In genomic region chr5:33819876-33820732, GRCm38 (mm10) we compare ENCODE assay signal across 8 mouse cellular contexts. TPM values are rescaled to one million over a fixed set of nuclear protein-coding genes. Genes with fewer than 3 reads are reported as not detected.
A peak's percentile ranks its signal among the peaks of the same experiment; 100 is the strongest.
DNase-seq lines count a peak whose midpoint lies in the region; ATAC-seq lines count a peak whose summit lies in the region.

Gene Nsd2 (plus strand): TSS chr5:33820725.

- peak within 1 kb of the TSS; percentile 77 for H3K4me2 ChIP-seq in intestine, embryonic 14.5 days (ENCODE audit: low read length)

- intact Hi-C loops in gastrocnemius, postnatal 14 days (cut with DNase I; ENCODE audit: low total_unique reads) = no loop called here
- intact Hi-C loops in left cerebral cortex, postnatal 14 days (cut with DNase I) = loop anchor here (5.0 kb wide), 2 partner anchors 38 to 117 kb away; partner anchors contain the start of genes Letm1 and Nelfa

- H3K9me3 ChIP-seq in intestine, embryonic 14.5 days (ENCODE audit: control insufficient read depth, low read length) = no peaks in the 10 kb centered on the region

- H3K27ac ChIP-seq in intestine, embryonic 14.5 days (ENCODE audit: low read depth) = peak within 1 kb of the TSS; percentile 97

- 0% methylated on average over 97 of the region's 136 CpGs for WGBS in intestine, embryonic 14.5 days

- peaks cover 21% of the 10 kb centered on the region for H3K4me1 ChIP-seq in intestine, embryonic 14.5 days (replicated peaks; ENCODE audit: control insufficient read depth, insufficient read depth, low read length)

- ATAC-seq in intestine, embryonic 14.5 days (replicated peaks; ENCODE audit: low FRiP score, low TSS enrichment, low read depth) = peak; percentile 73

- peak within 1 kb of the TSS; percentile 98 for H3K4me3 ChIP-seq in intestine, embryonic 14.5 days (ENCODE audit: low read depth, low read length)

- H3K9ac ChIP-seq in intestine, embryonic 14.5 days (ENCODE audit: low read length) = peak within 1 kb of the TSS; percentile 96

- no peaks in the 10 kb centered on the region for H3K27me3 ChIP-seq in intestine, embryonic 14.5 days (replicated peaks; ENCODE audit: control insufficient read depth, insufficient read depth, low read length)

- peak; percentile 89 for DNase-seq in adipocyte (ENCODE audit: low spot score)
- peak; percentile 87 for DNase-seq in embryo, embryonic 10 days (ENCODE audit: low spot score)
- DNase-seq in gastrocnemius, postnatal 14 days = peak; percentile 89
- DNase-seq in intestine, embryonic 14.5 days (ENCODE audit: low spot score) = peak; percentile 88
- peak; percentile 94 for DNase-seq in left cerebral cortex, postnatal 14 days (ENCODE audit: low spot score in 2 of 2)
- peak; percentile 92 for DNase-seq in mesoderm, embryonic 11.5 days (ENCODE audit: low read depth, low spot score)
- DNase-seq in right cerebral cortex, postnatal 36 days (ENCODE audit: low spot score in 2 of 2) = peak; percentile 89 to 90
- peak; percentile 83 for DNase-seq in yolk sac, embryonic 10.5 days (ENCODE audit: low spot score)

- no peaks in the 10 kb centered on the region for H3K36me3 ChIP-seq in intestine, embryonic 14.5 days (ENCODE audit: control insufficient read depth, insufficient read depth, low read length)

RNA-seq across cellular contexts. Expression of gene Nsd2, which starts in this region (rescaled TPM):
- total RNA-seq in gastrocnemius, postnatal 14 days (2021) = 10 to 100 TPM; 16.2 to 18.3 TPM
- polyA plus RNA-seq in intestine, embryonic 14.5 days (2014; fragmentation: Nextera tagmentation; extraction: Ambion mirVana) = 56.7 and 59.2 TPM in 2 replicates
- 100 to 1,000 TPM; 127 to 142 TPM for total RNA-seq in left cerebral cortex, postnatal 14 days (2021)

Comparison
In these comparisons a context has a peak if more than half of its experiments do, and no peak if none do; other contexts are left out.
1. Peak in every context shown above with its lines: DNase-seq, ATAC-seq, H3K4me3 ChIP-seq and H3K27ac ChIP-seq.
2. RNA of gene Nsd2 (total RNA-seq): 127 to 142 TPM in left cerebral cortex, postnatal 14 days; 16.2 to 18.3 TPM in gastrocnemius, postnatal 14 days; every median in the first group is over 4 times any median in the second.